ENCODE assay signal across 13 mouse cellular contexts in the genomic region with DNA sequence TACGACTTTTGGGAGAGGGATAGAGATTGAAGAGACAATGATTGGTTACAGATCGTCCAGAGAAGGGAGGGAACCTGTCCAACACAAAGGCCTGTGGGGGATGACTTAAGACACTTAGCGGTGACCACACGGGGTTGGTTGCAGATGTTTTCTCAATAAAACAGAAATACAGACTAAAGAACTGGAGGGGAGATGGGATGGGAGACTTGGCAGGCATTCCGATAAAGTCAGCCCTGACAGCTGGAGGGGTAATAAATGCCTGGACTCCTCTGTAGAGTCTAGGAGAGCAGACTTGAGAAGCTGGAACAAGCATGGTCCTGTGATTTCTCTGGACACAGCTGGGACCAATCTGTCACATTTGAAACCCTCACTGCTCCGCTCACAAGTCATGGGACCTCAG.
DNase-seq lines count a peak whose midpoint lies in the region; ATAC-seq and TF ChIP-seq lines count a peak whose summit lies in the region.
"Had no signal": no experiment of that assay in that cellular context is flagged by ENCODE, and none has a peak within 500 bp of the region (broad histone marks: within the 10 kb centered on the region; RNA-seq: fewer than 3 reads in every experiment).

No protein-coding gene starts in this region.

- 36% methylated on average over 6 of the region's 6 CpGs for WGBS in kidney, postnatal 0 days

- no peak overlapping the region for H3K4me3 ChIP-seq in kidney, postnatal 0 days (replicated peaks; ENCODE audit: low read depth, low read length)
- H3K4me3 ChIP-seq: hindbrain, embryonic 13.5 days; midbrain, embryonic 10.5 days had no signal

- no peaks in the 10 kb centered on the region for H3K27me3 ChIP-seq in kidney, postnatal 0 days (ENCODE audit: insufficient read depth, low read length)
- H3K27me3 ChIP-seq: hindbrain, embryonic 13.5 days had no signal

- peak; percentile 76 for DNase-seq in kidney, postnatal 0 days (ENCODE audit: low spot score)
- DNase-seq in kidney, adult 18-20 months, result no peak
- peak; percentile 62 for DNase-seq in gastrocnemius, adult 18-20 months (ENCODE audit: low spot score)
- peak; percentile 56 for DNase-seq in gastrocnemius, postnatal 14 days
- peak; percentile 33 for DNase-seq in lung, postnatal 36 days
- DNase-seq in layer of hippocampus, postnatal 14 days (ENCODE audit: low spot score in 2 of 2), result no peak
- no peak for DNase-seq in adrenal gland, adult 2 months
- DNase-seq: cerebellum, adult 9-10 months; layer of hippocampus, postnatal 36 days; spleen, adult 18-20 months; thymus, postnatal 4 days had no signal

- H3K9me3 ChIP-seq in kidney, postnatal 0 days (replicated peaks; ENCODE audit: low read length), result no peaks in the 10 kb centered on the region
- H3K9me3 ChIP-seq: hindbrain, embryonic 13.5 days; midbrain, embryonic 10.5 days had no signal

- H3K4me2 ChIP-seq in kidney, postnatal 0 days (ENCODE audit: low read length), result no peak overlapping the region
- H3K4me2 ChIP-seq: hindbrain, embryonic 13.5 days had no signal

- intact Hi-C loops in gastrocnemius, postnatal 14 days (cut with DNase I; ENCODE audit: low total_unique reads), result no loop called here

- H3K9ac ChIP-seq in kidney, postnatal 0 days (ENCODE audit: low read depth, low read length), result no peak overlapping the region
- H3K9ac ChIP-seq: hindbrain, embryonic 13.5 days had no signal

- ATAC-seq in kidney, postnatal 0 days (replicated peaks; ENCODE audit: low FRiP score, low read depth), result no peak

- TF ChIP-seq CTCF in kidney, postnatal 0 days (IDR thresholded peaks at IDR 0.05; ENCODE audit: low read depth), result no peak

- no peak overlapping the region for H3K27ac ChIP-seq in kidney, postnatal 0 days
- H3K27ac ChIP-seq: hindbrain, embryonic 13.5 days had no signal

- H3K36me3 ChIP-seq in kidney, postnatal 0 days (ENCODE audit: insufficient read depth, low read length), result no peaks in the 10 kb centered on the region
- H3K36me3 ChIP-seq: hindbrain, embryonic 13.5 days; midbrain, embryonic 10.5 days had no signal

- H3K4me1 ChIP-seq in kidney, postnatal 0 days (replicated peaks; ENCODE audit: insufficient read depth, low read length), result 0 out of 2 replicates have a peak, but pooled peaks cover 21% of the 10 kb centered on the region

Comparison
In these comparisons a context has a peak if more than half of its experiments do, and no peak if none do; other contexts are left out.
1. DNase-seq: peak in kidney, postnatal 0 days (single experiment), gastrocnemius, adult 18-20 months (single experiment), gastrocnemius, postnatal 14 days (single experiment) and lung, postnatal 36 days (single experiment); none in kidney, adult 18-20 months (single experiment), layer of hippocampus, postnatal 14 days (0 of 2) and adrenal gland, adult 2 months (single experiment).